Mouse (Mus musculus): ENCODE data around the gene Gpr107. TPM values are rescaled to one million over a fixed set of nuclear protein-coding genes. Genes with fewer than 3 reads are reported as not detected.
A peak's percentile ranks its signal among the peaks of the same experiment; 100 is the strongest.

Gene Gpr107
- polyA plus RNA-seq, 1 experiment from 2014 or later, result 39.8 TPM

DNA sequence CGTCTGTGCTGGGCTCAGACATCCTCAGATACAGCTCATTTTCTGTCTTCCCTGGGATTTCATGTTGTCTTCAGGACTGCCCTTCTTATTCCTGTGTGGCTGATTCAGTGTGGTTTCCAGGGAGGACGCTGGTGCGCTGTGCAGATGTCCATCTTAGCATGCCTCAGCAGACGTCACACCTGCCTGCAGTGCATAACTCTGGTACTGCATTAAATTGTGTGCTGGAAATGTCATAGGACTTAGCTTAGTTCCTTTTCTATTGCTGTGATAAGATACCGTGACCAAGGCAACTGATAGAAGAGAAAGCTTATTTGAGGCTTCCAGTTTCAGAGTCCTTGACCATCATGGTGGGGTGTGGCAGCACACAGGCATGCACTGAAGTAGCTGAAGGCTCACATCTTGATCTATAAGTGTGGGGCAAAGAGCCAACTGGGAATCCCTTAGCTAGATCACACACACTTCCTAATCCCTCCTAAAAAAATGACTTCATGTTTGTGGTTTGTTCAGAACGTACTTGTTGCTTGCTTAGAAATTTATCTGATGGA is 30.7 kb downstream of the Gpr107 start:
- no peak overlapping the region for H3K4me2 ChIP-seq
- no peak overlapping the region for H3K27ac ChIP-seq
- no peaks in the 10 kb centered on the region for H3K4me1 ChIP-seq
- H3K27me3 ChIP-seq, result no peaks in the 10 kb centered on the region
- H3K36me3 ChIP-seq, result peaks cover 95% of the 10 kb centered on the region
- no peak overlapping the region for H3K4me3 ChIP-seq
- WGBS, result 87% methylated on average over 6 of the region's 6 CpGs
- H3K9me3 ChIP-seq, result no peaks in the 10 kb centered on the region
- no peak overlapping the region for H3K9ac ChIP-seq
- ATAC-seq (ENCODE audit: insufficient number of reproducible peaks, insufficient read depth, low FRiP score, low TSS enrichment, low read depth), result no peak

DNA sequence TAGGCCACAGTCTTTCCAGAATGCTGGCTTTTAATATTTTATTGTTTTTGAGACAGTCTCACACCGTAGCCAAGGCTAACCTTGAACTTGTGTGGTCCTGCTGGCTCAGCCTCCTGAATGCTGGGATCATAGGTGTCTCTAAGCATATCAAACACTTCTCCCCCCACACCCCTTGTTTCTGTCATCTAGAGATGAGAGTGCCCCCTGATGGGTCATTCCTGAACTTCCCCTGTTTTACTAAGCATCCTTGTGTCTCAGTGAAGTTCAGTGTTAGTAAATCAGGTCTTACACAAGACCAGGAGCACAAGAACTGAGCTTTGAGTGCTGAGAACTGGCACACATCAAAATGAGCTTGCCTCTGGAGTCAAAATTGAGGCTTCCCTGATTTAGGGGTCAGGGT is 31.7 kb downstream of the Gpr107 start:
- Histone ChIP-seq H3K4me3 (no peak overlapping the region), H3K27ac (no peak overlapping the region), H3K4me2 (no peak overlapping the region), H3K36me3 (peaks cover 94% of the 10 kb centered on the region), H3K9me3 (no peaks in the 10 kb centered on the region), H3K9ac (no peak overlapping the region), H3K27me3 (no peaks in the 10 kb centered on the region), H3K4me1 (no peaks in the 10 kb centered on the region)
- 100% methylated on average over 1 of the region's 1 CpGs for WGBS
- ATAC-seq (ENCODE audit: insufficient number of reproducible peaks, insufficient read depth, low FRiP score, low TSS enrichment, low read depth), result no peak

DNA sequence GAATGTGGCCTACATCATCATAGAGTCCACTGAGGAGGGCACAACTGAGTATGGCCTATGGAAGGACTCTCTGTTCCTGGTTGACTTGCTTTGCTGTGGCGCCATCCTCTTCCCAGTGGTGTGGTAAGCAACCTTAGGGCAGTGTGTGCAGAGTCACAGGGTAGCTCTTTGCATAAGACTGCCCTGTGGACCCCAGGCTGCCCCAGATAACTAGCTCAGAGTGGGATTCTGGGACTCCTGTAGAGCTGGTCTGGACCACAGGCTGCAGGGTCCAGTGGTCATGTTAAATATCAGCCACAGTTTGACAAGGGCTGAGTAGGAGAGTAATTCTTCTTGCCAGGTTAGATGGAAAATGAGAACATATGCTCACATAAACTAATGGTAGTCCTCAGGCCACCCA is 36.6 kb downstream of the Gpr107 start:
- Histone ChIP-seq H3K4me3 (no peak overlapping the region), H3K27me3 (no peaks in the 10 kb centered on the region), H3K27ac (no peak overlapping the region), H3K9ac (no peak overlapping the region), H3K4me2 (no peak overlapping the region), H3K4me1 (no peaks in the 10 kb centered on the region), H3K9me3 (no peaks in the 10 kb centered on the region), H3K36me3 (peaks cover 95% of the 10 kb centered on the region)
- no peak for ATAC-seq (ENCODE audit: insufficient number of reproducible peaks, insufficient read depth, low FRiP score, low TSS enrichment, low read depth)
- 96% methylated on average over 1 of the region's 1 CpGs for WGBS

DNA sequence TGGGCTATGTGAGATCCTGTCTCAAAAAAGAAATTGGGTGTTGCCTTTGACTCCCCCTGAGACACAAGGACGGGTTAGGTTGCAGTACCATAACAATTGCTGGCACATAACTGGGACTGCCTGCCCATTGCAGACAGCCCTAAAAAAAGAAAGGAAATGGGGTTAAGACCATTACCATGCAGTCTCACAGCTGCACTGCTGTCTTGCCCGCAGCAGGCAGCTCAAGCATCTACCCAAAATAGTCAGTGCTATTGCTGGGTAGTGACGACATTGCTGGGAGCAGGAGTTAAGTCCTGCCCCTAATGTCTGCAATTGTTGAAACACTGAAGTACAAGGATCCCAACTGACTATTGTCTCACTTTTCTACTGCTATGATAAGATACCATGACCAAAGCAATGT is 37.5 kb downstream of the Gpr107 start:
- Histone ChIP-seq H3K4me2 (no peak overlapping the region), H3K27me3 (no peaks in the 10 kb centered on the region), H3K9ac (no peak overlapping the region), H3K4me3 (no peak overlapping the region), H3K4me1 (no peaks in the 10 kb centered on the region), H3K27ac (no peak overlapping the region), H3K36me3 (peaks cover 92% of the 10 kb centered on the region), H3K9me3 (no peaks in the 10 kb centered on the region)
- no peak for ATAC-seq (ENCODE audit: insufficient number of reproducible peaks, insufficient read depth, low FRiP score, low TSS enrichment, low read depth)
- WGBS, result 93% methylated on average over 3 of the region's 3 CpGs

DNA sequence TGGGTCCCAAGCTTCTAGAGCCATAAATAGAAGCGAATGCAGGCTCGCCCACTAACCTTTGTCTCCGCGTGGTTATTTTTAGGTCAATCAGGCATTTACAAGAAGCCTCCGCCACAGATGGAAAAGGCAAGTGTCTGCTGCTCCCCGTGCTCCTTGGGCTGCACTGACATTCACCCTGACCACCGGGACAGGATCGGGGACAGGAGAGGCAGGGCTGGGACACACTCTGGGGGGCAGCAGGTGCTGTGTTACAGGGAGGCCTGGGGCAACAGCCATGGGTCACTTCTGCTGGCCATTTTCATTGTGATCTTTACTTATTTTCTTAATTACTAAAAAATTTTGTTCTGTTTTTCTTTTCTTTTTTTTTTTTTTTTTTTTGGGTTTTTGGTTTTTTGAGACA is 39.6 kb downstream of the Gpr107 start:
- H3K36me3 ChIP-seq, result peaks cover 91% of the 10 kb centered on the region
- H3K27me3 ChIP-seq, result no peaks in the 10 kb centered on the region
- H3K9ac ChIP-seq, result no peak overlapping the region
- WGBS, result 88% methylated on average over 8 of the region's 8 CpGs
- H3K4me1 ChIP-seq, result no peaks in the 10 kb centered on the region
- H3K4me3 ChIP-seq, result no peak overlapping the region
- ATAC-seq (ENCODE audit: insufficient number of reproducible peaks, insufficient read depth, low FRiP score, low TSS enrichment, low read depth), result no peak
- no peaks in the 10 kb centered on the region for H3K9me3 ChIP-seq
- H3K4me2 ChIP-seq, result no peak overlapping the region
- no peak overlapping the region for H3K27ac ChIP-seq

DNA sequence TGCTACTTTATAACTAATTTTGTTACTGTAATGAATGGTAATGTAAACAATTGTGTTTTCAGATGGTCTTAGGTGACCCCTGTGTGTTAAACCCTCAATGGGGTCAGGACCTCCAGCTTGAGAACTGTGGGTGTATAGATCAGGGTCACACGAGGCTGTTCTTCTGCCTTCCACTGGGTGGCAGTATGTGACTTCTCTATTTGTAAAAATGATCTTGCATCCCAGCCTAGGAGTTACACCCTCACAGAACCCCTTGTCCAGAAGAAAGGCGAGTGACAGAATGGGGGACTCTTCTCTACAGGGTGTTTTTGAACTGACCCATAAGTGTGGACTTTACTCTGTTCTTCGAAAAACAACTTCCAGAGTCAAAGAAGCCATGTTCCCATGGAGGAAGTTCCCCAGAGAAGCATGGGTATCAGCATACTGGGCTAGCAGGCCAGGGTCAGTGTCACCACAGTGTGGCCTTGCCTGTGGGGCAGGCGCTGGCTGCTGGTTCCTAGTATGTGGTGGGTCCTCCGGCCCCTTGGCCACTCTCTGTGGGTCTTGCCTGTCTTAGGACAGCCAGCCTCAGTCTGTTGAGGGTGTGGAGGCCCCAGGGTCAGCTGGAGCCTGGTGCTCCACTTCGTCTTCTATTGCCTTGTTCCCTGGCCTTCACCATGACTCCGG is 42.4 kb downstream of the Gpr107 start:
- WGBS, result 64% methylated on average over 7 of the region's 7 CpGs
- ATAC-seq (ENCODE audit: insufficient number of reproducible peaks, insufficient read depth, low FRiP score, low TSS enrichment, low read depth), result no peak; the same call in 1 of the 2 replicates
- Histone ChIP-seq H3K4me3 (no peak overlapping the region), H3K4me2 (no peak overlapping the region), H3K36me3 (peaks cover 90% of the 10 kb centered on the region), H3K27me3 (no peaks in the 10 kb centered on the region), H3K27ac (no peak overlapping the region), H3K4me1 (no peaks in the 10 kb centered on the region), H3K9ac (no peak overlapping the region), H3K9me3 (no peaks in the 10 kb centered on the region)

DNA sequence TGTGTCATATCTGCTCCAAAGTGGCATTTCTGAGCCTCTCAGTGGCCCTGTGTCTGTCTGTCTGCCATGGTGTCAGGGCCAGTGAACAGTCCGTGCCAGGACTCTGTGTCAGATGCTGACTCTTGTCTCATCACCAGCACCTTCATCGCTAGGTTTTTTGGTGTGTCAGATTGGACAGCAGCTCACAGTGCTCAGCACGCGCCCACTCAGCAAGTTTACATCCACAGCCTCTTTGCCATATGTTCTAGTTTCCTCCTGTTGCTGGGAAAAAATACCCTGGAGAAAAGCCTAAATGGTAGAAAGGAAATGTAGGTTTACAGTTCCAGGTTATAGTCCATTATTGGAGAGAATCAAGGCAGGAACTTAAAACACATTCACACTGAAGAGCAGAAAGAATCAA is 46.5 kb downstream of the Gpr107 start:
- H3K4me1 ChIP-seq, result peaks cover 9% of the 10 kb centered on the region; the same call in 1 of the 2 replicates
- ATAC-seq (ENCODE audit: insufficient number of reproducible peaks, insufficient read depth, low FRiP score, low TSS enrichment, low read depth), result no peak
- no peak overlapping the region for H3K4me2 ChIP-seq
- H3K4me3 ChIP-seq, result no peak overlapping the region
- no peak overlapping the region for H3K9ac ChIP-seq
- no peaks in the 10 kb centered on the region for H3K27me3 ChIP-seq
- H3K36me3 ChIP-seq, result peaks cover 83% of the 10 kb centered on the region
- H3K27ac ChIP-seq, result no peak overlapping the region
- 91% methylated on average over 4 of the region's 4 CpGs for WGBS
- H3K9me3 ChIP-seq, result no peaks in the 10 kb centered on the region

DNA sequence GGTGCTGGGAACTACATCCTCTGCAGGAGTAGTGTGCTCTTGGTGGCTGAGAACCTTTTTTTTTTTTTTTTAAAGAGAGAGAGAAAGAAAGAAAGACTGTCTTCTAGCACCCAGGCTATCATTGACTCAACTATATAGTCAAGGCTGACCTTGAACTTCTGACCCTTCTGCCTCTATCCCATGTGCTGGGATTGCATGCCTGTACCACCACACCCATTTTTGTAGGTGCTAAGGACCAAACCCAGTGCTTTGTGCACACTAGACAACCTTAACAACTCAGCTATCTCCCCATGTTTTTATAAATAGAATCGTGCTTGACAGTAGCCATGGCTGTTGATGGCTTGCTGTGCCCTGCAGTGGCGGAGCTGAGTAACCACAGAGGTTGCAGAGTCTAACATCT is 47.9 kb downstream of the Gpr107 start:
- WGBS, result 91% methylated on average over 2 of the region's 2 CpGs
- Histone ChIP-seq H3K4me3 (no peak overlapping the region), H3K4me1 (peaks cover 9% of the 10 kb centered on the region; the same call in 1 of the 2 replicates), H3K36me3 (peaks cover 85% of the 10 kb centered on the region), H3K9ac (no peak overlapping the region), H3K27ac (no peak overlapping the region), H3K4me2 (no peak overlapping the region), H3K27me3 (no peaks in the 10 kb centered on the region), H3K9me3 (no peaks in the 10 kb centered on the region)
- ATAC-seq (ENCODE audit: insufficient number of reproducible peaks, insufficient read depth, low FRiP score, low TSS enrichment, low read depth), result no peak

DNA sequence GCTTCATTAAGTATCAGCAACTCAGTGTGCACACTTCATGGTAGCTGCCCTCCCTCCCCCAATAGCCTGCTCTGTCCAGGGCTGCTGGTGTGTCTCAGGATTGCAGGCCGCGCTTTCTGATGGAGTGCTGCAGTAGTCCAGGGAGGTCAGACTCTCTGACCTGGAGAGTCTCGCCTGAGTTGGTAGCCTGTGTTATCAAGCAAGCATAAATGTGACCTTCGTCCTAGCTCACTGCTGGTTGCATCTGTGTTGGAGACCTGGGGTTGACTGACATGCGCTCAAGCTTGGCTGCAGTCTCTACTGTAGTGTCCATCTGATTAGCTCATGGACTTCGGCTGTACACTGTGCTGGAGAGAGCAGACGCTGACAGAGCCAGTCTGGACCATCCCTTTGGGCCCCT is 49.7 kb downstream of the Gpr107 start:
- Histone ChIP-seq H3K4me1 (peaks cover 20% of the 10 kb centered on the region), H3K9me3 (no peaks in the 10 kb centered on the region), H3K36me3 (peaks cover 76% of the 10 kb centered on the region), H3K27ac (no peak overlapping the region), H3K4me2 (no peak overlapping the region), H3K27me3 (no peaks in the 10 kb centered on the region), H3K9ac (no peak overlapping the region), H3K4me3 (no peak overlapping the region)
- WGBS, result 61% methylated on average over 7 of the region's 7 CpGs
- no peak for ATAC-seq (ENCODE audit: insufficient number of reproducible peaks, insufficient read depth, low FRiP score, low TSS enrichment, low read depth)

DNA sequence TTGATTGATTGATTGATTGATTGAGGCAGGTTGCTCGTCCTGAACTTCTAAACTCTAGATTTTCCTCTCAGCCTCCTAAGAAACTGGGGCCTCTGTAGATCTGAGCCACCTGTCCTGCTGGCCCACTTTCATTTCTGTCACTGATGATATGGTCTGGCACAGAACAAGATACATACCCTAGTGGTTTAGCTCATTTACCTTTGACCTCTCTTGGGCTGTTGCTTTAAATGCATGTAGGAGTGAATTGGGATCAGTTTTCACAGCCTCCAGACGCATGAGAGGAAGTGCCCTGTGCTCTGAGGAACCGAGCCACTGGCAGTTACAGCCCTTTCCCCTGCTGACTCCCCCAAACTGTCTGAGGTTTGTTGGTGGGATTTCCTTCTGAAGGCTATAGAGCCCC is 50.2 kb downstream of the Gpr107 start:
- Histone ChIP-seq H3K27ac (peak overlapping the region; percentile 16; the same call in 1 of the 2 replicates), H3K27me3 (no peaks in the 10 kb centered on the region), H3K9me3 (no peaks in the 10 kb centered on the region), H3K4me3 (no peak overlapping the region), H3K36me3 (peaks cover 71% of the 10 kb centered on the region), H3K4me2 (no peak overlapping the region), H3K4me1 (peaks cover 23% of the 10 kb centered on the region), H3K9ac (peak overlapping the region; percentile 40; the same call in 1 of the 2 replicates)
- no peak for ATAC-seq (ENCODE audit: insufficient number of reproducible peaks, insufficient read depth, low FRiP score, low TSS enrichment, low read depth)
- 21% methylated on average over 3 of the region's 3 CpGs for WGBS

DNA sequence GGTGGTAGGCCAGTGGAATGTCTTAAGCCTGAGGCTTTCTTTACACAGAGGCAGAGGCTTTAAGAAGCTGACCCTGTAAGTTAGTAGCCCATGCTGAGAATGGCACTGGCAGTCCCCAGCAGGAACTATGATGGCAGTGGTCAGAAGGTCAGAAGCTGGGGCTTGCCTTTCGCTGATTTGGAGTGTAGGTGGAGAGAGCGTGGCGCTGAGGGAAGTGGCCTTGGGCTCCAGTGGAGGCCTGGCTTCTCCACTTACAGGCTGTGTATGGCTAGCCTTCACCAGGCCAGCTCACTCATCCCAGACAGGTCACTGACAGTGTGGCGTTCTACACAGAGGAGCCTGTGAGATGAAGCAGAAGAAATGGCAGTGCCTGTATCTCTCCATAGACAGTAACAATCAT is 50.8 kb downstream of the Gpr107 start:
- H3K4me2 ChIP-seq, result no peak overlapping the region

DNA sequence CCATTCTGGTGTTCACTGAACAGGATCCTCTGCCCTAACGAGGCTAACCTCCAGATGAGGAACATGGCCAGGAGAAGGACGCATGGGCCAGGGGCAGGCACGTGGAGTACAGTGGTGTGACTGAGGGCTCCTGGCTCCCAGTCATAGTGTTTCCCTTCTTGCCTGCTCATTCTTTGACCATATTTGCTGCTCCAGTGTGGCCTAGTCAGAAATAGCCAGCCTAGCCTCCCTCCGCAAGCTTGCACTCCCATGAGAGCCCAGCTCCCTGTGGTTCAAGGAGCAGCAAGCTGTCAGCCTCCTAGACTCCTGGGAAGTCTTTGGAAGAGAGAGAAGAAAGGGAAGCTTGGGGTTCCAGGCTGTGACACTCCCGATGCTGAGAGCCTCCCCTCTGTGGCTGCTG is 52.6 kb downstream of the Gpr107 start:
- Histone ChIP-seq H3K9ac (no peak overlapping the region), H3K4me1 (peaks cover 23% of the 10 kb centered on the region), H3K9me3 (no peaks in the 10 kb centered on the region), H3K4me2 (no peak overlapping the region), H3K27me3 (no peaks in the 10 kb centered on the region), H3K27ac (no peak overlapping the region), H3K36me3 (peaks cover 75% of the 10 kb centered on the region), H3K4me3 (no peak overlapping the region)
- WGBS, result 89% methylated on average over 5 of the region's 5 CpGs
- no peak for ATAC-seq (ENCODE audit: insufficient number of reproducible peaks, insufficient read depth, low FRiP score, low TSS enrichment, low read depth)

More for the DNA sequence above, 50.8 kb downstream of the Gpr107 start:
- Histone ChIP-seq H3K4me1 (peaks cover 23% of the 10 kb centered on the region), H3K9ac (peak overlapping the region; percentile 40; the same call in 1 of the 2 replicates), H3K4me3 (no peak overlapping the region), H3K36me3 (peaks cover 71% of the 10 kb centered on the region), H3K27ac (peak overlapping the region; percentile 16; the same call in 1 of the 2 replicates), H3K27me3 (no peaks in the 10 kb centered on the region), H3K9me3 (no peaks in the 10 kb centered on the region)
- no peak for ATAC-seq (ENCODE audit: insufficient number of reproducible peaks, insufficient read depth, low FRiP score, low TSS enrichment, low read depth)
- WGBS, result 72% methylated on average over 4 of the region's 4 CpGs

All from embryonic facial prominence, embryonic 13.5 days (tissue).